Mouse (Mus musculus) T-cell, adult 66 days (primary cell): ENCODE measurements around the gene Stx17. TPM values are rescaled to one million over a fixed set of nuclear protein-coding genes. Genes with fewer than 3 reads are reported as not detected.

ENCODE experiments used
- total RNA-seq, 2 experiments: library from RNA; stranded (reverse); gene quantifications; 3 replicates in 1 of 2; 4 replicates in 1 of 2; pipeline ENCODE4 v1.2.4; 2023

Stx17 gene
- total RNA-seq = 10 to 100 TPM; 18.7 to 23.4 TPM

DNA sequence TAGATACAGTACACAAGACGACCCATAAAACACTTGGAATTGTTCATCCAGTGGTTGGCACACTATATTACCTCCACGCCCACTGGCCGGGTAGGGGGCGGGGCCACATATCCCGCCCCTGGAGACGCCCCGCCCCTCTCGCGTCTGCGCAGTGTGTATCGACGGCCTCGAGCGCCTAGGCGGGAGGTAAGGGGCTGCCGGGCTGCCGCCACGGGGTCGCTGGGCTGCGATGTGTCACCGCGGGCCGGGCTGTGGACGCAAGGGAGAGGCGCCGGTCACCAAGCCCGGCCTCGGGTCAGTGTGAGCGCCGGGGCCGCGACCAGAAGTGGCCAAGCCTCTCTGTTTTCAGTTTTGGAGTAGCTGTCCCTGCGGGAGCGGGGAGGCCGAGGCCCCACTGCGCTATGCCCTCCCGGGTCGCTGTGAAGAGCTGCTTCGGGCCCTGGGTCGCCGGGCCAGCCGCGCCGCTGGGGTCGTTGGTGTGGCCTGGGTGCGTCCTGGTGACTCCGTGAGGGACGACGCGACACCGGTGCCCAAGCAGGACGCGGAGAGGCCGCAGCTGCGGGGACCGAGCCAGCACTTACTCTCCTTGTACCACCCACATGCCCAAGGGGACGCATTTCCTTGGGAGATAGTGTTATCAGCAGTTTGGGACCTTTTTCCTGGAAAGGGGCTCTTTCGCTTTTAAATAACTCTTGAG lies at the start of gene Stx17:
Stx17 (plus strand) TSS at position 143 of the 697 bp plus-strand sequence.

Other genes with a start within 250 kb of the Stx17 start
- 10 to 100 TPM; 47.1 to 70.3 TPM for gene Nr4a3, start 79.8 kb upstream of the Stx17 start, total RNA-seq
- gene Erp44, start 154.6 kb downstream of the Stx17 start, total RNA-seq = 10 to 100 TPM; 43.7 to 46.8 TPM
- gene Invs, start 154.8 kb downstream of the Stx17 start, total RNA-seq = 10 to 100 TPM; 11.7 to 13.5 TPM